Mouse (Mus musculus) midbrain, embryonic 13.5 days (tissue): Measurements from ENCODE around the gene Anapc7. TPM values are rescaled to one million over a fixed set of nuclear protein-coding genes. Genes with fewer than 3 reads are reported as not detected.
"Not testable (repeated sequence)": the region's sequence is repeated elsewhere in the genome, so short reads cannot be mapped to it uniquely, and the experiment has no call there.

Experiments
- ATAC-seq: fragments of 200-750 bp; cut with Nextera tagmentation; 2 replicates; pipeline ENCODE4 v1.8.0; 2017; ENCODE audit warnings: mild to moderate bottlenecking, moderate TSS enrichment, moderate library complexity
- H3K27ac ChIP-seq: fragments of 300-500 bp; sonication (generic); 2 replicates; pipeline ENCODE4 v1.5.1; 2015; ENCODE audit warnings: inconsistent platforms, mild to moderate bottlenecking, moderate library complexity
- H3K27me3 ChIP-seq: fragments of 300-500 bp; sonication (generic); 2 replicates; pipeline ENCODE4 v1.6.1; 2015; ENCODE audit warnings: mild to moderate bottlenecking, inconsistent platforms
- H3K36me3 ChIP-seq: fragments of 300-500 bp; sonication (generic); 2 replicates; pipeline ENCODE4 v1.6.1; 2015; ENCODE audit warnings: mild to moderate bottlenecking, inconsistent platforms
- H3K4me1 ChIP-seq: fragments of 300-500 bp; sonication (generic); replicated peaks from 2 replicates; pipeline ENCODE4 v1.6.1; 2015; ENCODE audit warnings: inconsistent platforms
- H3K4me2 ChIP-seq: fragments of 300-500 bp; sonication (generic); replicated peaks from 2 replicates; pipeline ENCODE4 v1.6.1; 2015; ENCODE audit warnings: moderate library complexity, mild to moderate bottlenecking, inconsistent platforms
- H3K4me3 ChIP-seq: fragments of 300-500 bp; sonication (generic); replicated peaks from 2 replicates; pipeline ENCODE4 v1.5.1; 2015; ENCODE audit warnings: mild to moderate bottlenecking, inconsistent platforms
- H3K9ac ChIP-seq: fragments of 300-500 bp; sonication (generic); replicated peaks from 2 replicates; pipeline ENCODE4 v1.6.1; 2015; ENCODE audit warnings: mild to moderate bottlenecking, inconsistent platforms
- H3K9me3 ChIP-seq: fragments of 300-500 bp; sonication (generic); 2 replicates; pipeline ENCODE4 v1.6.1; 2016; ENCODE audit warnings: mild to moderate bottlenecking, inconsistent platforms
- WGBS: fragments of 180-500 bp; shearing (Covaris S2); methylation state at CpG from one replicate; pipeline ENCODE4 v1.1.7; 2015; 5-methylcytosine and 5-hydroxymethylcytosine counted together
- polyA plus RNA-seq: library from polyadenylated mRNA; unstranded; fragments of >200 nt; fragmentation: Nextera tagmentation; extraction: Ambion mirVana; gene quantifications from 2 replicates; pipeline ENCODE4 v1.2.1, GENCODE M21; 2015

Gene Anapc7
- polyA plus RNA-seq, 1 experiment from 2014 or later = 53.9 TPM

DNA sequence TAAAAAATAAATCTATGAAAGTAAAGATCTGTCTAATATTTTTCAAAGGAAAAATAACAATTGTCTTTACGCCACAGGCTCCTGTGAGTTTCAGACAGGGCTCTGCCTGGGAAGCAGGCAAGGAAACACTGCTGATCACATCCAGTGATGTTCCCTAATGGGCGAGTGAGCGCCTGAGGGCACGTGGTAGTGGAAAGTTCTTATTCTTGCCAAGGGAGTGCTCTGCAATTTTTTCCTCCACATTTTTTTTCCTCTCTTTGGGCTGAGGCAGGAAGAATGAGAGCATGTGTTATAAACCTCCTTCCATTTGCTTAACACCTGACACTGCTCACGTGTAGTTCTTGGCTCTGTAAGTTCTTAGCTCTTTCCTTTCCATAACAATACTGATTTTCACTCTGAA, 60.4 kb downstream of the Anapc7 start:
- Histone ChIP-seq H3K27ac (no peak overlapping the region), H3K9me3 (no peaks in the 10 kb centered on the region), H3K4me1 (no peaks in the 10 kb centered on the region), H3K27me3 (no peaks in the 10 kb centered on the region), H3K4me2 (no peak overlapping the region), H3K9ac (no peak overlapping the region), H3K4me3 (no peak overlapping the region), H3K36me3 (peaks cover 72% of the 10 kb centered on the region)
- WGBS = 90% methylated on average over 5 of the region's 5 CpGs
- ATAC-seq = no peak

GRCm38 (mm10) chr5:122482733-122483391, 61.4 kb downstream of the Anapc7 start:
- WGBS = 91% methylated on average over 6 of the region's 6 CpGs
- ATAC-seq = no peak
- Histone ChIP-seq H3K9ac (no peak overlapping the region), H3K27me3 (no peaks in the 10 kb centered on the region), H3K4me1 (no peaks in the 10 kb centered on the region), H3K36me3 (peaks cover 69% of the 10 kb centered on the region), H3K9me3 (no peaks in the 10 kb centered on the region), H3K4me3 (no peak overlapping the region), H3K4me2 (no peak overlapping the region), H3K27ac (no peak overlapping the region)

GRCm38 (mm10) chr5:122486243-122486642, 64.8 kb downstream of the Anapc7 start:
- not testable (repeated sequence) for H3K9ac ChIP-seq, H3K27ac ChIP-seq, H3K4me3 ChIP-seq, H3K27me3 ChIP-seq, ATAC-seq, H3K4me1 ChIP-seq, H3K9me3 ChIP-seq, H3K4me2 ChIP-seq
- 77% methylated on average over 5 of the region's 5 CpGs for WGBS
- H3K36me3 ChIP-seq = peaks cover 89% of the 10 kb centered on the region

GRCm38 (mm10) chr5:122487825-122488224, 66.3 kb downstream of the Anapc7 start:
- Histone ChIP-seq H3K9me3 (no peaks in the 10 kb centered on the region), H3K27ac (no peak overlapping the region), H3K27me3 (no peaks in the 10 kb centered on the region), H3K4me1 (no peaks in the 10 kb centered on the region), H3K4me3 (no peak overlapping the region), H3K9ac (no peak overlapping the region), H3K36me3 (peaks cover 84% of the 10 kb centered on the region), H3K4me2 (no peak overlapping the region)
- WGBS = 90% methylated on average over 6 of the region's 6 CpGs
- no peak for ATAC-seq

- no peak overlapping the region for H3K27ac ChIP-seq
- WGBS = 96% methylated on average over 2 of the region's 2 CpGs
- peaks cover 78% of the 10 kb centered on the region for H3K36me3 ChIP-seq
- no peak overlapping the region for H3K9ac ChIP-seq
- no peak overlapping the region for H3K4me3 ChIP-seq
- H3K4me2 ChIP-seq = no peak overlapping the region
- no peaks in the 10 kb centered on the region for H3K9me3 ChIP-seq
- ATAC-seq = no peak
- 0 out of 2 replicates have a peak, but pooled peaks cover 5% of the 10 kb centered on the region for H3K4me1 ChIP-seq
- no peaks in the 10 kb centered on the region for H3K27me3 ChIP-seq
Observed at GRCm38 (mm10) chr5:122490148-122490547, 68.7 kb downstream of the Anapc7 start.

DNA sequence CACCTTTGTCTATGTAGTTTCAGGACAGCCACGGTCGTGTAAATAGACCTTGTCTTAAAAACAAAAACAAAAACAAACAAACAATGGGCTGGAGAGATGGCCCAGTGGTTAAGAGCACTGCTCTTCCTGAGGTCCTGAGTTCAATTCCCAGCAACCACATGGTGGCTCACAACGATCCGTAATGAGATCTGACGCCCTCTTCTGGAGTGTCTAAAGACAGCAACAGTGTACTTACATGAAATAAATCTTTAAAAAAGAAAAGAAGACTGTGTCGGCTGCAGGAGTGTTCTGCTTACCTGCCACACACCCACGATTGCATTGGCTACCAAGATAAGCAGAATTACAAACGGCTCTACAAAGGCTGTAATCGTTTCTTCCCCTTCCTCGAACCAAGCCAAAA, 69.9 kb downstream of the Anapc7 start:
- ATAC-seq = no peak
- peaks cover 12% of the 10 kb centered on the region; the same call in 1 of the 2 replicates for H3K4me1 ChIP-seq
- no peaks in the 10 kb centered on the region for H3K9me3 ChIP-seq
- 90% methylated on average over 10 of the region's 10 CpGs for WGBS
- no peaks in the 10 kb centered on the region for H3K27me3 ChIP-seq
- no peak overlapping the region for H3K27ac ChIP-seq
- H3K9ac ChIP-seq = no peak overlapping the region
- H3K36me3 ChIP-seq = peaks cover 76% of the 10 kb centered on the region
- no peak overlapping the region for H3K4me3 ChIP-seq
- H3K4me2 ChIP-seq = no peak overlapping the region

GRCm38 (mm10) chr5:122493035-122493434, 71.5 kb downstream of the Anapc7 start:
- Histone ChIP-seq H3K27ac (no peak overlapping the region), H3K4me3 (no peak overlapping the region), H3K9ac (no peak overlapping the region), H3K4me1 (peaks cover 23% of the 10 kb centered on the region), H3K27me3 (no peaks in the 10 kb centered on the region), H3K9me3 (no peaks in the 10 kb centered on the region), H3K36me3 (peaks cover 73% of the 10 kb centered on the region), H3K4me2 (no peak overlapping the region)
- ATAC-seq = no peak
- WGBS = 91% methylated on average over 2 of the region's 2 CpGs

DNA sequence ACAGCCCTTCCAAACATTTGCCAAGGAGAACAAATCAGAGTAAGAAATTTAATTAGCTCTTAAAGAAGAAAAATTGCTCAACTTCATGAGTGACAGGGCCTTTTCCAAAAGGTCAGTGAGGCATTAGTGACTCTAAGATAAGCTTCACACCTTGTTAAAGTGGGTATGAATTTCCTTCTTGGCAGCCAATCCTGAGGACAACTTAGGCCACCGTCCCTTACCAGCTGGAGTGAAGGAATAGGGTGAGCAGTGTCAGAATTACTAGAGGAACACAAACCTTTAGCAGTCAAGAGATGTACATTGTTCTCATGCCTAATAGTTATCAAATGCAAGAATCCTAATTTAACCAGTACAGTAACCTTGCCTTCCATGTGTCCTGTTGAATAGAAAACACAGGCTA, 73.0 kb downstream of the Anapc7 start:
- no peak overlapping the region for H3K27ac ChIP-seq
- ATAC-seq = no peak
- peaks cover 61% of the 10 kb centered on the region for H3K36me3 ChIP-seq
- H3K27me3 ChIP-seq = no peaks in the 10 kb centered on the region
- peaks cover 35% of the 10 kb centered on the region for H3K4me1 ChIP-seq
- no peak overlapping the region for H3K9ac ChIP-seq
- no peak overlapping the region for H3K4me3 ChIP-seq
- H3K9me3 ChIP-seq = no peaks in the 10 kb centered on the region
- H3K4me2 ChIP-seq = no peak overlapping the region
- WGBS = 85% methylated on average over 1 of the region's 1 CpGs

Other genes with a start within 250 kb of the Anapc7 start
- 4.0 and 4.1 TPM in 2 replicates for gene Hvcn1, start 214.9 kb upstream of the Anapc7 start, polyA plus RNA-seq
- gene Tctn1, start 157.2 kb upstream of the Anapc7 start, polyA plus RNA-seq = 6.2 and 6.4 TPM in 2 replicates
- 8.0 and 9.1 TPM in 2 replicates for gene Pptc7, start 137.3 kb upstream of the Anapc7 start, polyA plus RNA-seq
- 21.8 and 22.6 TPM in 2 replicates for gene Rad9b, start 67.5 kb upstream of the Anapc7 start, polyA plus RNA-seq
- 260 and 269 TPM in 2 replicates for gene Vps29, start 67.3 kb upstream of the Anapc7 start, polyA plus RNA-seq
- gene Gpn3, start 49.8 kb upstream of the Anapc7 start, polyA plus RNA-seq = 50.8 and 51.8 TPM in 2 replicates
- 128 and 135 TPM in 2 replicates for gene Fam216a, start 49.3 kb upstream of the Anapc7 start, polyA plus RNA-seq
- gene Arpc3, start 29.8 kb upstream of the Anapc7 start, polyA plus RNA-seq = 140 and 173 TPM in 2 replicates
- 35.7 and 40.0 TPM in 2 replicates for gene Atp2a2, start 80.5 kb downstream of the Anapc7 start, polyA plus RNA-seq
- 76.2 and 84.5 TPM in 2 replicates for gene Ift81, start 192.8 kb downstream of the Anapc7 start, polyA plus RNA-seq
- gene P2rx7, start 222.2 kb downstream of the Anapc7 start, polyA plus RNA-seq = 2.3 and 2.7 TPM in 2 replicates